Mouse (Mus musculus) liver, embryonic 12.5 days (tissue): ENCODE results near the gene Actb. TPM values are rescaled to one million over a fixed set of nuclear protein-coding genes. Genes with fewer than 3 reads are reported as not detected.

Experiments
- ATAC-seq: fragments of 200-750 bp; cut with Nextera tagmentation; 2 replicates; pipeline ENCODE4 v1.8.0; 2017; ENCODE audit warnings: moderate number of reproducible peaks, mild to moderate bottlenecking, moderate library complexity
- H3K27ac ChIP-seq: fragments of 300-500 bp; sonication (generic); 2 replicates; pipeline ENCODE4 v1.5.1; 2016; ENCODE audit warnings: mild to moderate bottlenecking
- H3K27me3 ChIP-seq: fragments of 300-500 bp; sonication (generic); replicated peaks from 2 replicates; pipeline ENCODE4 v1.6.1; 2016; ENCODE audit warnings: mild to moderate bottlenecking, moderate library complexity
- H3K36me3 ChIP-seq: fragments of 300-500 bp; sonication (generic); 2 replicates; pipeline ENCODE4 v1.6.1; 2016; ENCODE audit warnings: mild to moderate bottlenecking, moderate library complexity
- H3K4me1 ChIP-seq: fragments of 300-500 bp; sonication (generic); 2 replicates; pipeline ENCODE4 v1.6.1; 2016
- H3K4me2 ChIP-seq: fragments of 300-500 bp; sonication (generic); 2 replicates; pipeline ENCODE4 v1.6.1; 2016; ENCODE audit warnings: mild to moderate bottlenecking, moderate library complexity
- H3K4me3 ChIP-seq: fragments of 300-500 bp; sonication (generic); 2 replicates; pipeline ENCODE4 v1.5.1; 2016; ENCODE audit warnings: mild to moderate bottlenecking, moderate library complexity
- H3K9ac ChIP-seq: fragments of 300-500 bp; sonication (generic); 2 replicates; pipeline ENCODE4 v1.6.1; 2016; ENCODE audit warnings: mild to moderate bottlenecking, moderate library complexity
- H3K9me3 ChIP-seq: fragments of 300-500 bp; sonication (generic); replicated peaks from 2 replicates; pipeline ENCODE4 v1.6.1; 2016; ENCODE audit warnings: mild to moderate bottlenecking, moderate library complexity
- WGBS: fragments of 180-500 bp; shearing (Covaris S2); methylation state at CpG from one replicate; pipeline ENCODE4 v1.1.7; 2016; ENCODE audit not compliant: insufficient replicate concordance; 5-methylcytosine and 5-hydroxymethylcytosine counted together
- polyA plus RNA-seq: library from polyadenylated mRNA; unstranded; fragments of >200 nt; fragmentation: Nextera tagmentation; extraction: Ambion mirVana; gene quantifications from 2 replicates; pipeline ENCODE4 v1.2.1, GENCODE M21; 2016

The Actb gene
- polyA plus RNA-seq, 1 experiment from 2014 or later = 7,775 TPM

DNA sequence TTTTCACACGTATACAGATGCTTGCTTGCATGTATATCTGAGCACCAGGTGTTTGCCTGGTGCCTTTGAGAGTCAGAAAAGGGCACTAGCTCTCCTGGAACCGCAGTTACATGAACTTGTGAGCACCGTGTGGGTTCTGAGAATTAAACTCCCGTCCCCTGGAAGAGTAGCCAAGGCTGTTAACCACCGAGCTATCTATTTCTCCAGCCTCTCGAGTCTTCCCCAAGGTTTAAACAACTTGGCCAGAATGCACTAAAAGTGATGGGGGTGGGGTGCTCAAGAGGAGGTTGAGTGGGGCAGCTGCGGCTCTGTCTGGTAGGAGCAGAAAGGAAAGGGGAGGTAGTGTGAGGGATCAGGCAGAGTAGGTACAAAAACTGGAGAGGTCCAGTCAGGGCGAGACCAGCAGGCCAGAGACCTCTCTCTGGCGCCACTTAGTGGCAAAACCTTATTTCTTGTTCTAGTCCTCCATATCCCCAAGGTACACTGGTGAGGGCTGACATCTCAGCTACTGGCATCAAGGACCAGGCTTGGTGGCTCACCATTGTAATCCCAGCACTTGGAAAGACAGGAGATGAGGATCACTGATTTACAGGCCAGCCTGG lies 25.6 kb upstream of the Actb start:
- H3K27ac ChIP-seq = peak overlapping the region; percentile 77
- peak overlapping the region; percentile 28 for H3K4me3 ChIP-seq
- peaks cover 70% of the 10 kb centered on the region for H3K4me1 ChIP-seq
- peak overlapping the region; percentile 68 for H3K9ac ChIP-seq
- peak; percentile 70 for ATAC-seq
- 7% methylated on average over 9 of the region's 9 CpGs for WGBS
- H3K36me3 ChIP-seq = no peaks in the 10 kb centered on the region
- peak overlapping the region; percentile 64 for H3K4me2 ChIP-seq
- no peaks in the 10 kb centered on the region for H3K27me3 ChIP-seq
- H3K9me3 ChIP-seq = no peaks in the 10 kb centered on the region

DNA sequence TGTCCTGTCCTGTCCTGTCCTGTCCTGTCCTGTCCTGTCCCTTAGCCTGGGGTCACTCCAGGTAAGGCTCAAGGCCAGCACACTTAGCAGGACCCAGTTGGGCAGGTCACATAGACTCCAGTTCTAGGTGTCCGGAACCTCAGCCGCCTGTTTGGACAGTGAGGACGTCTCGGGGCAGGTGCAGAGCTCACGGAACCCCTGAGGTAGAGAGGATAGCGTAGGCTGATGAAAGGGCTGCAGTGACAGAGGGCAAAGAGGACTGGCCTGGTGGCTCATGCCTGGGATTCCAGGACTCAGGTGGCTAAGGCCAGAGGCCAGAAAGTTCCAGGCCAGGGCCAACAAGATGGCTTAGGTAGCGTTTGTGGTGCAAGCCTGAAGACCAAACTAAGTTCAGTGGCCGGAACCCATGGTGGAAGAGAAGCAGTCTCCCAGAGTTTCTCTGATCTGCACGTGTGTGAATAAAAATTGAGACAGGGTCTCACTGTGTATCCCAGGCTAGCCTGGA lies 24.7 kb upstream of the Actb start:
- H3K27me3 ChIP-seq = no peaks in the 10 kb centered on the region
- 79% methylated on average over 9 of the region's 9 CpGs for WGBS
- no peaks in the 10 kb centered on the region for H3K9me3 ChIP-seq
- H3K4me3 ChIP-seq = no peak overlapping the region
- peak overlapping the region; percentile 68 for H3K9ac ChIP-seq
- H3K4me1 ChIP-seq = peaks cover 71% of the 10 kb centered on the region
- H3K4me2 ChIP-seq = peak overlapping the region; percentile 64
- H3K27ac ChIP-seq = peak overlapping the region; percentile 77
- no peak for ATAC-seq
- no peaks in the 10 kb centered on the region for H3K36me3 ChIP-seq

DNA sequence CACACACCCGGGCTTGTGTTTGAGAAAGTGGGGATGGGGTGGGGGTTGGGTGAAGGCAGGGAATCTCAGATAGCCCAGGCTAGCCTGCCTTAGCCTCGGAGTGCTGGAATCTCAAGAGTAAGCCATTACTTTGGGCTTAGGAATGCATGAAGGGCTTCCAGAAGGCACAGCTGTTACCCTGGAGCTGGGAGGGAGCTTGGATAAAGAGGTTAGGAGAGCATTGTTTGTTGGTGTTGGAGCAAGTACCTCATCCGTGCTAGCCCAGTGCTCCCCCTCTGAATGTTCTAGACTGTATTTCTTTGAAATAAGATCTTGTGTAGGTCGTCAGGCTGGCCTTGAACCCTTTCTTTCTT lies 22.8 kb upstream of the Actb start:
- H3K27ac ChIP-seq = peak overlapping the region; percentile 84
- H3K9me3 ChIP-seq = no peaks in the 10 kb centered on the region
- H3K36me3 ChIP-seq = no peaks in the 10 kb centered on the region
- ATAC-seq = no peak
- H3K4me1 ChIP-seq = peaks cover 80% of the 10 kb centered on the region
- peak overlapping the region; percentile 76 for H3K4me2 ChIP-seq
- peak overlapping the region; percentile 76 for H3K9ac ChIP-seq
- peak overlapping the region; percentile 62 for H3K4me3 ChIP-seq
- WGBS = 19% methylated on average over 4 of the region's 4 CpGs
- H3K27me3 ChIP-seq = no peaks in the 10 kb centered on the region

DNA sequence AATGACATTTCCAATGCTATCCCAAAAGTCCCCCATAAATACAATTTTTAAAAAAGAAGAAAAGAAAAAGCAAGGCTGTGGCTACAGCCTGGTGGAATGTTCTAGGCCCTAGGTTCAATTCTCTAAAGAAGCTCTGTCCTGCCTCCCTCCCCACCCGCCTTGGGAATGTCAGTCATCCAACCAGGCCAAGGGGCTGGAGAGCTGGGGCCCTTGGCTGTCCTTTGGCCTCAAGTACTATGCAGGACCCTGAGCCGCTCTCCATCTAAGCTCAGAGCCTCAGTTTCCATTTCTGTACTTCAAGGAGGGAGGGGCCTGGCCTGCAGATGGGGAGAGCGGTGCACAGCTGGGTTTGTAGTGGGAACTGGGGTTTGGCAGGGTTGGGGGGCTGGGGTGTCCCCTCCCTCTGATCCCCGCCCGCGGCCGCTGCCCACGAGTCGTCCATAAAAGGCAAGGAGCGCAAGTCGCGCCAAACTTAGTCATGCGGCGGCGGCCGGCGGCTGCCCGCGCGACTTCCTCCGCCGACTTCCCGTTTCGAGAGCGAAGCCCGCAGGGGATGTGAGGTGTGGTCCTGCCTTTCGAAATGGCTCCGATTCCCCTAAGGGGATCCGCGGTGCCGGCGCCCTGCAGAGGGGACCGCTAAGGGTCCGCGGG lies 22.3 kb upstream of the Actb start:
- Histone ChIP-seq H3K4me2 (peak overlapping the region; percentile 76), H3K4me3 (peak overlapping the region; percentile 62), H3K4me1 (peaks cover 85% of the 10 kb centered on the region), H3K9ac (peak overlapping the region; percentile 76), H3K36me3 (no peaks in the 10 kb centered on the region), H3K27ac (peak overlapping the region; percentile 84), H3K27me3 (no peaks in the 10 kb centered on the region), H3K9me3 (no peaks in the 10 kb centered on the region)
- peak; percentile 13 for ATAC-seq
- 2% methylated on average over 31 of the region's 35 CpGs for WGBS

DNA sequence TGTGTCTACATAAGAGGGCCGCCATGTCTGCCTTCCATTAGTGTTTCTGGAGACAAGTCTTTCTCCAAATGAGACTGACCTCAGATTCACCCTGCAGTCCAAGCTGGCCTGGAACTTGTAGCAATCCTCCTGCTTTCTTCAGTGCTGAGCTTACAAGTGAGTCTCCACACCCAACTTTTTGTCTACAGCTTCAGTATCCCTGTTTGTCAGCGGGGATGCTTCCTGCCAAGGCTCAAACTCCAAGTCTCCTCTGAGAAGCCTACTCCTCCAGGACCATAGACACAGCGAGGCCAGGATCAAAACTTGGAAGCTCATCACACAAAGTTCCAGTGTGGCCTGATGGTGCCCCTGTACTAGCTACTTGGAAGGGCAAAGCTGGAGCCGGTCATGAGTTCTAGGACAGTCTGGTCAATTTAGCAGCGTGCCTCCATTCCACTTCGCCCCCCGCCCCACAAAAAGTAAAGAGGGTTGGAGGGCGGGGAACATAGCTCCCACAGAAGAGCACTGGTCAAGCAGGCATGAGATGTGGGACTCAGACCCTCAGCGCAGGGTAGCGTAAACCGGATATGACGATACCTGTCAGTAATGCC lies 20.9 kb upstream of the Actb start:
- Histone ChIP-seq H3K4me1 (peaks cover 93% of the 10 kb centered on the region), H3K4me2 (no peak overlapping the region), H3K27ac (peak overlapping the region; percentile 85), H3K9ac (no peak overlapping the region), H3K36me3 (no peaks in the 10 kb centered on the region), H3K9me3 (no peaks in the 10 kb centered on the region), H3K27me3 (no peaks in the 10 kb centered on the region), H3K4me3 (no peak overlapping the region)
- 86% methylated on average over 12 of the region's 12 CpGs for WGBS
- ATAC-seq = no peak

DNA sequence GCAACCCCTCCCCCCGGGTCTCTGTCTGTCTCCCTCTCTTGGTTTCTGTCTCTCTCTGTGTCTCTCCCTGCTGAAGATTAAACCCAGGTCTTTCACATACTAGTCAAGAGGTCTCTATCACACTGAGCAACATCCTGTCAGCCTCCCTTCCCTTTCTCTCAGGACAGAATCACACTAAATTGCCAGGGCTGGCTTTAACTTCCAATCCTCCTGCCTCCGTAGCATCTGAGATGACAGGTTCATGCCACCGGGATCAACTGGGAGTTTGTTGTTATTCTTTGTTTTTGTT lies 20.3 kb upstream of the Actb start:
- H3K4me3 ChIP-seq = no peak overlapping the region
- peak overlapping the region; percentile 37 for H3K4me2 ChIP-seq
- no peak for ATAC-seq
- WGBS = 42% methylated on average over 3 of the region's 3 CpGs
- H3K27ac ChIP-seq = peak overlapping the region; percentile 85
- H3K4me1 ChIP-seq = peaks cover 94% of the 10 kb centered on the region
- H3K27me3 ChIP-seq = no peaks in the 10 kb centered on the region
- no peaks in the 10 kb centered on the region for H3K36me3 ChIP-seq
- H3K9ac ChIP-seq = peak overlapping the region; percentile 49; the same call in 1 of the 2 replicates
- no peaks in the 10 kb centered on the region for H3K9me3 ChIP-seq

DNA sequence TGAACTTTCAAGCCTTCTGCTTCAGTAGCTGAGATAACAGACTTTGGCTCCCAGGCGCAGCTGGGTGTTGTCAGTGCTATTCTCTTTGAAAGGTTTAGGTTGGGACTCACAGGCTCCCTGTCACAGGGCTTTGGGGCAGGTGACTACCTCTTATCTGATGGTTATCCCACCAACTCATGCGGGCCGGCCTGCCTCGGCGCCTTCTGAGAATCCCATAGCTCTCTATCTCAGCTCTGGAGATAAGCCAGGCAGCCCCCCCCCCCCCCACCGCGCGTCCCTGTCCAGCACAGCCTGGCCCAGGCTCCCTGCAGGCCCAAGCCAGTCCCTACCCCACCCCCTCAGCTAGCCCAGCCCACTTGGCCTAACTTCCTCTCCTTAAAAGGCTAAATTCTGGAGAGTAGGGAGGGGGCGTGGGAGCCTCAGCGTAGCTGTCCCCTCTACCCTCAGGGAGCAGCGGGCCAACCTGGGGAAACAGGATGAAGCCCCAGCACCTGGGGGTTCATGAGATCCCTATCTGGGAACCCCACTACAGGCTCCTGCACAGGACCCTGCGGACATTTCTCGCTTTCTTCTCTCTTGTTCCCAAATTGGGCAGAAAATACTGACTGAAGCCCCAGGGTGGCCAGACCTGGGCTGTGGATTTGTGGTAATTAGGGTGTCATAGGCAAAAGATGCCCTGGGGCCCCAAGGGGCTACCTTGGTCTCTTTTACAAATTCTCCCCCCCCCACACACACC lies 19.8 kb upstream of the Actb start:
- WGBS = 14% methylated on average over 13 of the region's 13 CpGs
- ATAC-seq = peak; percentile 65

DNA sequence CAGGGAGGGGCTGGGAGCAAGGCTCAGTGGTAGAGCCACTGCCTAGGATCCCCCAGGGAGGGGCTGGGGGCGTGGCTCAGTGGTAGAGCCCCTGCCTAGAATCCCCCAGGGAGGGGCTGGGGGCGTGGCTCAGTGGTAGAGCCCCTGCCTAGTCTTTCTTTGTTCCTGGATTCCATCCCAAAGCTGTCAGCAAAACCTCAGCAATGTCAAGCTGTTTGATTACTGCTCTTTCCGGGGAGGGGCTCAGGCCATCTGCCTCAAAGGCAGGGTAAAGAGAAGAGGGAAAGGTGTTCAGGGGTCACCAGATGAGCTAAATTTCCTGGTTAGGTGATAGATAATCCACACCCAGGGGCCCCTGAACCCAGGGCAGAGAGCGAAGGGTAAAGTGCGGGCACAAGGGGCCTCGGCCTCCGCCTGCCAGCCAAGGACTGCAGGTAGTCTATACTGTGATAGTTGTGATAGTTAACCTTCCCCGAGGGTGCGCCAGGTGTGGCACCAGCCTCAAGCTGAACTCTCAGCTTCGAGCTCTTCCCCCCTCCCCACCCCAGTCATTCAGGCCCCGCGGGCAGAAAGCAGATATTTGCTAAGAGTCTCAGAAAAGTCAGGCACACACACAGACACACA lies 17.9 kb upstream of the Actb start:
- no peak for ATAC-seq
- peak overlapping the region; percentile 43; the same call in 1 of the 2 replicates for H3K9ac ChIP-seq
- no peak overlapping the region for H3K4me3 ChIP-seq
- 59% methylated on average over 12 of the region's 12 CpGs for WGBS
- peaks cover 96% of the 10 kb centered on the region for H3K4me1 ChIP-seq
- no peak overlapping the region for H3K4me2 ChIP-seq
- H3K27ac ChIP-seq = peak overlapping the region; percentile 85
- H3K36me3 ChIP-seq = no peaks in the 10 kb centered on the region
- no peaks in the 10 kb centered on the region for H3K9me3 ChIP-seq
- H3K27me3 ChIP-seq = no peaks in the 10 kb centered on the region

More for the DNA sequence above, 19.8 kb upstream of the Actb start:
- H3K4me2 ChIP-seq = peak overlapping the region; percentile 37
- peaks cover 94% of the 10 kb centered on the region for H3K4me1 ChIP-seq
- H3K27ac ChIP-seq = peak overlapping the region; percentile 85
- H3K36me3 ChIP-seq = no peaks in the 10 kb centered on the region
- no peaks in the 10 kb centered on the region for H3K27me3 ChIP-seq
- H3K9ac ChIP-seq = peak overlapping the region; percentile 49
- H3K9me3 ChIP-seq = no peaks in the 10 kb centered on the region
- H3K4me3 ChIP-seq = no peak overlapping the region; the same call in 1 of the 2 replicates

DNA sequence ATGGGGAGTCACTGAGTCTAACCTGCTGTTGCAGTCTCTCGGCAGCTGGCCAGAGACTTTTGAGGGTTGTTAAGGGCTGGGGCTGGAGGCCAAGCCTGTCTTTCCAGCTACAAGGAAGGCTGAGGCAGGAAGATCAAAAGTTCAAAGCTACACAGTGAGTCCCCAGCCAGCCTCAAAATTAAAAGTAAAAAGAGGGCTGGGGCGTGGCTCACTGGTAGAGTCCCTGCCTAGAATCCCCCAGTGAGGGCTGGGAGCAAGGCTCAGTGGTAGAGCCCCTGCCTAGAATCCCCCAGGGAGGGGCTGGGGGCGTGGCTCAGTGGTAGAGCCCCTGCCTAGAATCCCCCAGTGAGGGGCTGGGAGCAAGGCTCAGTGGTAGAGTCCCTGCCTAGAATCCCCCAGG lies 17.2 kb upstream of the Actb start:
- 62% methylated on average over 3 of the region's 3 CpGs for WGBS
- H3K36me3 ChIP-seq = no peaks in the 10 kb centered on the region
- no peak for ATAC-seq
- H3K27ac ChIP-seq = no peak overlapping the region
- no peak overlapping the region for H3K4me2 ChIP-seq
- no peak overlapping the region for H3K9ac ChIP-seq
- H3K9me3 ChIP-seq = no peaks in the 10 kb centered on the region
- no peak overlapping the region for H3K4me3 ChIP-seq
- no peaks in the 10 kb centered on the region for H3K27me3 ChIP-seq
- H3K4me1 ChIP-seq = peaks cover 96% of the 10 kb centered on the region

DNA sequence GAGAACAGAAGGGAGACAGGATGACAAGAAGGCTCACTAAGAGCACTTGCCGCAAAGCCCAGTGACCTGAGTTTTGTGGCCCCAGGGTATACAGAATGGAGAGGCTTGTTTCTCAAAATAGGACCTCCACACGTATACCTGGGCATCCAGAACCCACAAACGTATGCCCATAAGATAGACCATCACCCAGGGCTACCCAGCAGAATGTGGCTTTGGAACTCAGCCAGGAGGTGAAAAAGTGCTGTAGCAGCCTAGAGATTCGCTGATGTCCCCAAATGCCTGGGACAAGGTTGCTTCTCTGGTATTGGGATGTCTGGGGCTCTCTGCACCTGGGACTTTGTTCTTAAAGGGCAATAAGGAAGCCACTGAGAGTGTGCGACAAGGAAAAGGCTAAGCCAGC lies 15.7 kb upstream of the Actb start:
- H3K4me3 ChIP-seq = no peak overlapping the region
- H3K36me3 ChIP-seq = no peaks in the 10 kb centered on the region
- H3K27me3 ChIP-seq = no peaks in the 10 kb centered on the region
- H3K9ac ChIP-seq = peak overlapping the region; percentile 69; the same call in 1 of the 2 replicates
- H3K4me2 ChIP-seq = peak overlapping the region; percentile 71; the same call in 1 of the 2 replicates
- H3K27ac ChIP-seq = peak overlapping the region; percentile 99
- no peak for ATAC-seq
- H3K9me3 ChIP-seq = no peaks in the 10 kb centered on the region
- peaks cover 81% of the 10 kb centered on the region for H3K4me1 ChIP-seq
- 80% methylated on average over 5 of the region's 5 CpGs for WGBS

DNA sequence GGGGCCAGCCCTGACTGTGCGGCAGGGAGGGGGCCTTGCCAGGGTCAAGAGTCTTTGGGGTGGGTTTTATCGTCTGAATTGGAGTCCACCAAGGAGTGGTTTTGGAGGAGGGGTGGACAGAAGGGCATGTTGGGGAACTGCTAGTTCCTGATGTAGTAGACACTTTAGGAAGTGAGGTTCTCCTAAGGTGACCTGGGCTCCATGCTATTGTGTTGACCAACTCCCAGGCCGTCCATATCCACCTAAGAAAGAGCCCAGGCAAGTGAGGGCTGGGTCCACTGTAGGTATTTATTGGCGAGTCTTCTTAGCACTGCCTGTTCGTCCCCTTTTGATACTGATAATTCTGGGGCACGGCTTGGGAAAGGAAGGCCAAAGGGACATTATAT lies 14.5 kb upstream of the Actb start:
- peak overlapping the region; percentile 69 for H3K9ac ChIP-seq
- peak overlapping the region; percentile 26 for H3K4me3 ChIP-seq
- H3K4me2 ChIP-seq = peak overlapping the region; percentile 71
- H3K27ac ChIP-seq = peak overlapping the region; percentile 99
- 20% methylated on average over 6 of the region's 6 CpGs for WGBS
- H3K9me3 ChIP-seq = no peaks in the 10 kb centered on the region
- H3K4me1 ChIP-seq = peaks cover 70% of the 10 kb centered on the region
- no peaks in the 10 kb centered on the region for H3K27me3 ChIP-seq
- H3K36me3 ChIP-seq = no peaks in the 10 kb centered on the region
- peak; percentile 10 for ATAC-seq
